Mouse (Mus musculus): Measurements from ENCODE around the gene Pard3b. TPM values are rescaled to one million over a fixed set of nuclear protein-coding genes. Genes with fewer than 3 reads are reported as not detected.

Gene Pard3b
- polyA plus RNA-seq (2012; rRNA removed; ENCODE audit: low replicate concordance): 2.2 and 6.2 TPM in 2 replicates

DNA sequence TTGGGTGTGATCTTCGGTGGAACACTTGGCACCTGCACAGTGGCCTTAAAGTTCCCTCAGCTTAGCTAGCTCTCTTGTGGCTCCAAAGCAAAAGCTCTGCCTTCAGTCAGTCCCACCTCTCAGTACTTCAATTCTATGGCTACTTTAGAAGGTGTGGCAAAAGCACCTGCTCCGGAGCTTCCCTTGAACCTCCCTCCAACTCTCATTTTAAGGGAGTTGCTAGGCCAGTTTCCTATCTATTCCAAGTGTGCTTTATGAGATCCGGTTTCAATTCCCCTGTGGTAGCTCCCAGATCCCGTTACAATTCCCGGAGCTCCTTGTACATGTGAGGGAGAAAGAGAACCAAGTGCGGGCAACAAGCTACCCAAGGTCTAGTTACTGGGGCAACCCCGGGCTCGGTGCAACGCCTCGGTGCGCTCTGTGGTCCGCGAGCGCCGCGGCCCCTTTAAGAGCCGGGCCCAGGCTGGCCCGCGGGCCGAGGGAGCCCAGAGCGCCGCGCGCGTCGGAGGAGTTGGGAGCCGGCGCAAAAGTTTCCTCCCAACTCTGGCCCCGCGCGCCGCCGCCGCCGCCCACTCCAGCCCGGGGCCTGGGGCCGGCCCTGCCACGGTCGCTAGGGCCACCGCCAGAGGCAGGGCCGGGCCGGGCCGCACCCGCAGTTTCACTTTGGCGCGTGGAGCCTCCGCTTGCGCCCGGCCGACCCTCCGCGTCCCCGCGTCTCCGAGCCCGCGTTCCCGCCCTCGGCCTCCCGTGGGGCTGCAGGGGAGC lies at the start of gene Pard3b:
TSS of gene Pard3b (plus strand) at position 478 of the 765 bp plus-strand sequence.

